In genomic region chr10:75006889-75007662, GRCm38 (mm10) we compare ENCODE assay signal across 13 mouse cellular contexts. TPM values are rescaled to one million over a fixed set of nuclear protein-coding genes. Genes with fewer than 3 reads are reported as not detected.
DNase-seq lines count a peak whose midpoint lies in the region; ATAC-seq lines count a peak whose summit lies in the region.
"Had no signal": no experiment of that assay in that cellular context is flagged by ENCODE, and none has a peak within 500 bp of the region (broad histone marks: within the 10 kb centered on the region; RNA-seq: fewer than 3 reads in every experiment).

No protein-coding gene starts in this region.

- H3K4me2 ChIP-seq in kidney, embryonic 15.5 days, result no peak overlapping the region
- no peak overlapping the region for H3K4me2 ChIP-seq in neural tube, embryonic 15.5 days

- no peak for DNase-seq in kidney, adult 9 months
- peak; percentile 79 to 83 for DNase-seq in frontal cortex, adult 2 months (ENCODE audit: extremely low spot score in 1 of 2, low spot score in 1 of 2)
- DNase-seq in left cerebral cortex, adult 9 months (ENCODE audit: low spot score in 2 of 2), result peak; percentile 71 to 84
- no peak for DNase-seq in thymus, postnatal 0 days (ENCODE audit: low spot score)
- no peak for DNase-seq in thymus, postnatal 10 days (ENCODE audit: low spot score in 2 of 2)
- no peak for DNase-seq in embryonic facial prominence, embryonic 10.5 days (ENCODE audit: low spot score)
- DNase-seq: cerebellum, adult 9-10 months; lung, adult 18-20 months had no signal

- no peaks in the 10 kb centered on the region for H3K27me3 ChIP-seq in kidney, embryonic 15.5 days
- no peaks in the 10 kb centered on the region for H3K27me3 ChIP-seq in neural tube, embryonic 15.5 days (replicated peaks)
- 0 out of 2 replicates have a peak, but pooled peaks cover 3% of the 10 kb centered on the region for H3K27me3 ChIP-seq in embryonic facial prominence, embryonic 10.5 days (replicated peaks; ENCODE audit: low read depth, poor library complexity, severe bottlenecking)

- 0 out of 2 replicates have a peak overlapping the region, but pooled peaks have one; percentile 1 for H3K27ac ChIP-seq in kidney, embryonic 15.5 days
- no peak overlapping the region for H3K27ac ChIP-seq in neural tube, embryonic 15.5 days (replicated peaks)
- no peak overlapping the region for H3K27ac ChIP-seq in embryonic facial prominence, embryonic 10.5 days (replicated peaks)

- 41% methylated on average over 8 of the region's 8 CpGs for WGBS in kidney, embryonic 15.5 days
- 45% methylated on average over 8 of the region's 8 CpGs for WGBS in neural tube, embryonic 15.5 days
- WGBS in embryonic facial prominence, embryonic 10.5 days, result 64% methylated on average over 8 of the region's 8 CpGs

- no peak overlapping the region for H3K9ac ChIP-seq in kidney, embryonic 15.5 days
- H3K9ac ChIP-seq in neural tube, embryonic 15.5 days (replicated peaks), result no peak overlapping the region

- peak; percentile 49 for ATAC-seq in kidney, embryonic 15.5 days (replicated peaks; ENCODE audit: low FRiP score)
- peak; percentile 64 for ATAC-seq in neural tube, embryonic 15.5 days (ENCODE audit: low FRiP score)
- ATAC-seq: CD4-positive, CD25-positive, alpha-beta regulatory T cell, adult 4 months had no signal

- H3K36me3 ChIP-seq in kidney, embryonic 15.5 days, result no peaks in the 10 kb centered on the region
- H3K36me3 ChIP-seq in neural tube, embryonic 15.5 days, result no peaks in the 10 kb centered on the region
- no peaks in the 10 kb centered on the region for H3K36me3 ChIP-seq in embryonic facial prominence, embryonic 10.5 days (replicated peaks)

- H3K4me3 ChIP-seq in kidney, embryonic 15.5 days (replicated peaks), result no peak overlapping the region
- H3K4me3 ChIP-seq in neural tube, embryonic 15.5 days (replicated peaks), result no peak overlapping the region
- no peak overlapping the region for H3K4me3 ChIP-seq in embryonic facial prominence, embryonic 10.5 days

- H3K9me3 ChIP-seq in kidney, embryonic 15.5 days (replicated peaks), result no peaks in the 10 kb centered on the region
- H3K9me3 ChIP-seq in neural tube, embryonic 15.5 days (replicated peaks), result no peaks in the 10 kb centered on the region
- H3K9me3 ChIP-seq in embryonic facial prominence, embryonic 10.5 days, result no peaks in the 10 kb centered on the region

- peaks cover 22% of the 10 kb centered on the region for H3K4me1 ChIP-seq in kidney, embryonic 15.5 days
- peaks cover 26% of the 10 kb centered on the region for H3K4me1 ChIP-seq in neural tube, embryonic 15.5 days
- H3K4me1 ChIP-seq in embryonic facial prominence, embryonic 10.5 days, result peaks cover 15% of the 10 kb centered on the region

RNA-seq across cellular contexts. Expression of gene Rsph14, which starts 25.3 kb away (rescaled TPM):
- not detected in 2 replicates for polyA plus RNA-seq in kidney, embryonic 15.5 days (2015; fragmentation: Nextera tagmentation; extraction: Ambion mirVana)
- polyA plus RNA-seq in frontal cortex, adult 2 months (2012; rRNA removed), result 0.32 and 0.42 TPM in 2 replicates
- 0.46 and 0.58 TPM in 2 replicates for polyA plus RNA-seq in neural tube, embryonic 15.5 days (2015; fragmentation: Nextera tagmentation; extraction: Ambion mirVana)
- 0.39 and 0.55 TPM in 2 replicates for polyA plus RNA-seq in thymus, postnatal 0 days (2015; fragmentation: Nextera tagmentation; extraction: Ambion mirVana)
- not detected in 2 replicates for polyA plus RNA-seq in embryonic facial prominence, embryonic 10.5 days (2016; fragmentation: Nextera tagmentation; extraction: Ambion mirVana)
- polyA plus RNA-seq: CD4-positive, CD25-positive, alpha-beta regulatory T cell, adult 4 months; large intestine, adult 2 months; stomach, embryonic 16.5 days had no signal

RNA-seq across cellular contexts. Expression of gene Rab36, which starts 29.8 kb away (rescaled TPM):
- 9.3 and 12.8 TPM in 2 replicates for polyA plus RNA-seq in kidney, embryonic 15.5 days (2015; fragmentation: Nextera tagmentation; extraction: Ambion mirVana)
- 41.6 TPM in 2 replicates for polyA plus RNA-seq in frontal cortex, adult 2 months (2012; rRNA removed)
- polyA plus RNA-seq in neural tube, embryonic 15.5 days (2015; fragmentation: Nextera tagmentation; extraction: Ambion mirVana), result 16.7 and 17.4 TPM in 2 replicates
- 0.77 and 1.2 TPM in 2 replicates for polyA plus RNA-seq in thymus, postnatal 0 days (2015; fragmentation: Nextera tagmentation; extraction: Ambion mirVana)
- 10.5 and 13.1 TPM in 2 replicates for polyA plus RNA-seq in embryonic facial prominence, embryonic 10.5 days (2016; fragmentation: Nextera tagmentation; extraction: Ambion mirVana)

RNA-seq across cellular contexts. Expression of gene Gnaz, which starts 40.1 kb away (rescaled TPM):
- polyA plus RNA-seq in kidney, embryonic 15.5 days (2015; fragmentation: Nextera tagmentation; extraction: Ambion mirVana), result 5.3 and 6.7 TPM in 2 replicates
- 76.3 and 76.4 TPM in 2 replicates for polyA plus RNA-seq in frontal cortex, adult 2 months (2012; rRNA removed)
- polyA plus RNA-seq in neural tube, embryonic 15.5 days (2015; fragmentation: Nextera tagmentation; extraction: Ambion mirVana), result 70.2 and 87.5 TPM in 2 replicates
- 0.06 and 0.30 TPM in 2 replicates for polyA plus RNA-seq in thymus, postnatal 0 days (2015; fragmentation: Nextera tagmentation; extraction: Ambion mirVana)
- polyA plus RNA-seq in embryonic facial prominence, embryonic 10.5 days (2016; fragmentation: Nextera tagmentation; extraction: Ambion mirVana), result 5.1 TPM in 2 replicates
- polyA plus RNA-seq: CD4-positive, CD25-positive, alpha-beta regulatory T cell, adult 4 months had no signal

RNA-seq across cellular contexts. Expression of gene Bcr, which starts 53.3 kb away (rescaled TPM):
- polyA plus RNA-seq in kidney, embryonic 15.5 days (2015; fragmentation: Nextera tagmentation; extraction: Ambion mirVana), result 6.0 and 6.6 TPM in 2 replicates
- 68.9 and 69.4 TPM in 2 replicates for polyA plus RNA-seq in frontal cortex, adult 2 months (2012; rRNA removed)
- polyA plus RNA-seq in neural tube, embryonic 15.5 days (2015; fragmentation: Nextera tagmentation; extraction: Ambion mirVana), result 13.9 and 15.6 TPM in 2 replicates
- polyA plus RNA-seq in thymus, postnatal 0 days (2015; fragmentation: Nextera tagmentation; extraction: Ambion mirVana), result 4.0 and 5.6 TPM in 2 replicates
- polyA plus RNA-seq in embryonic facial prominence, embryonic 10.5 days (2016; fragmentation: Nextera tagmentation; extraction: Ambion mirVana), result 8.1 and 9.1 TPM in 2 replicates

Comparison
In these comparisons a context has a peak if more than half of its experiments do, and no peak if none do; other contexts are left out.
1. DNase-seq: peak in frontal cortex, adult 2 months (2 of 2) and left cerebral cortex, adult 9 months (2 of 2); none in kidney, adult 9 months (single experiment), thymus, postnatal 0 days (single experiment), thymus, postnatal 10 days (0 of 2) and embryonic facial prominence, embryonic 10.5 days (single experiment).